Mouse (Mus musculus): ENCODE measurements around the gene Olfr457. TPM values are rescaled to one million over a fixed set of nuclear protein-coding genes. Genes with fewer than 3 reads are reported as not detected.
"Not testable (repeated sequence)": the region's sequence is repeated elsewhere in the genome, so short reads cannot be mapped to it uniquely, and the experiment has no call there.

The Olfr457 gene
- polyA plus RNA-seq (2016; fragmentation: Nextera tagmentation; extraction: Ambion mirVana): not detected in 2 replicates

DNA sequence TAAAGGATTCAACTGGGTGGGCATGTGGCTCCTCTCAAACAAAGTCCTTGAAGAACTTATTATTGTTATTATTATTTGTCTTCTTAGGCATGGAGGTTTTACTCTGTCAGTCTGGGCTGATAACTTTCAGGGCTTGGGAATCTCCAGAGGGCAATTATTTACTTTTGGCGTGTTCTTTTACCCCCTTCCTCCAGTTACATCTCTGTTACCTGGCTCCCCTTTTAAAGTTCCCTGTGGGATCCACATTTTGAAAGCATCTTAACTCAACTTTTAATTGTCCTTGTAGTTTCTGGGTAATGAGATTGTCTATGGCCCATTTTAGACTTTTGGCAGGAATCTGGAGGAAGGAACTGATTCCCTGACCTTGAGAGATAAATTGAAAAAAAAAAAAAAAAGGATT is at the start of gene Olfr457:
Olfr457 (minus strand) TSS at position 101 of the 400 bp plus-strand sequence.
- Histone ChIP-seq H3K9ac (no peak within 1 kb of the TSS), H3K4me3 (no peak within 1 kb of the TSS), H3K9me3 (replicated peaks) (no peaks in the 10 kb centered on the region), H3K27me3 (replicated peaks) (no peaks in the 10 kb centered on the region), H3K27ac (no peak within 1 kb of the TSS), H3K36me3 (no peaks in the 10 kb centered on the region), H3K4me2 (no peak within 1 kb of the TSS), H3K4me1 (no peaks in the 10 kb centered on the region)
- no peak for ATAC-seq
- WGBS (ENCODE audit: insufficient replicate concordance): 79% methylated on average over 1 of the region's 1 CpGs

DNA sequence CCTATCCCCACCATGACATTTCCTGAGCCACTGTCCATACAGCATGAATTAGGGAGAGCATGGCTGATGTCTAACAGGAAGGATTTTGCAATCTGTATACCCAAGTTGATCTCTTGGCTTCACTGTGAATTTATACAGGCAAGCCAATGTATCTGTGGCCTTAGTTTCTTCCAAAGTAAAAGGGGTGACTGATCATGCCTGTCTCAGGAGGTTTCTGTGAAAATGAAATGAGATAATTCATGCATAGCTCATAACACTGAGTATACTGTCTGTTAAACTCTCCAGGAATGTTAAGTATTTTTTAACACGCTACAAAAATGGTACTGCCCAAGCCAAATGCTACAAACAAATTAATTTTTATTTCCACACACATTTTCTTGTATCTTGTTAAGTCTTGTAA is 37.3 kb upstream of the Olfr457 start:
- Histone ChIP-seq H3K27me3 (replicated peaks) (no peaks in the 10 kb centered on the region), H3K4me3 (no peak overlapping the region), H3K36me3 (no peaks in the 10 kb centered on the region), H3K4me2 (no peak overlapping the region), H3K4me1 (no peaks in the 10 kb centered on the region), H3K9me3 (replicated peaks) (no peaks in the 10 kb centered on the region), H3K9ac (no peak overlapping the region), H3K27ac (no peak overlapping the region)
- no peak for ATAC-seq
- 64% methylated on average over 1 of the region's 1 CpGs for WGBS (ENCODE audit: insufficient replicate concordance)

DNA sequence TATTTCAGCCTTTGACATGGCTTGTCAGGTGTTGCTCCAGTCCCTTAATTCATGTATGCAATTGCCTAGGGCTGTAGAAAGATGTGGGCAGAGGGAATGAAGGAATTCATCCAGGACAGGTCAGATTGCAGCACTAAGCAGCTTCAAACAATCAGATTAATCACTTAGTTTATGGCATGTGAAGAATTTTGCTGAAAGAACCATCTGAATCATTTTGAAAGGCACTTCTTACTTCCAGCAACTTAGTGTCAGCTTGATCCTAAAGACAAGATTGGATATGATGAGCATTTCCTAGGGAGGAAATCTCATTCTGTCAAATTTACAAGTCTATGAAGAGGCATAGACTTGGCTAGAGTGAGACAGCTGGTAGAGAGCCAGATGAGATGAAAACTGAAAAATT is 33.2 kb upstream of the Olfr457 start:
- no peaks in the 10 kb centered on the region for H3K36me3 ChIP-seq
- H3K9me3 ChIP-seq (replicated peaks): no peaks in the 10 kb centered on the region
- no peaks in the 10 kb centered on the region for H3K27me3 ChIP-seq (replicated peaks)
- no peak overlapping the region for H3K9ac ChIP-seq
- H3K4me1 ChIP-seq: no peaks in the 10 kb centered on the region
- no peak overlapping the region for H3K4me3 ChIP-seq
- no peak for ATAC-seq
- no peak overlapping the region for H3K27ac ChIP-seq
- no peak overlapping the region for H3K4me2 ChIP-seq

DNA sequence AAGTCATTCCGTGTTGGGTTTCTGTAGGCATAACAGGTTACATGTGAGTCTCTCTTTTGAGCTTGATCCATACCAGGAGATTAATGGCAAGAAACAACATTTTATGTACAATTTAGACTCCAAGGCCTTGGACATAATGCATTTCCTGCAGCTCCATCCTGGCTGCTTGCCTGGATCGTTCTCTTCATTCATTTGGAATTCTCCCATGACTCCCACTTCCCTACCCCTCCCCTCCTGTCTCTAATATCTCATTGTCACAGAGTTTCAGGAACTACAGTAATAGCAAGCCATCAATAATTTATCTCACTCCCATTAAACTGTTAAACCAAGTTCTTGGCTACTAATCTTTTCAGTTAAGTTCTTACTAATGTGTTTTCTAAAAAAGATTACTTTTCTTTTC is 27.3 kb upstream of the Olfr457 start:
- Histone ChIP-seq H3K9ac (no peak overlapping the region), H3K4me3 (no peak overlapping the region), H3K9me3 (replicated peaks) (no peaks in the 10 kb centered on the region), H3K4me1 (no peaks in the 10 kb centered on the region), H3K36me3 (no peaks in the 10 kb centered on the region), H3K27ac (no peak overlapping the region), H3K27me3 (replicated peaks) (no peaks in the 10 kb centered on the region), H3K4me2 (no peak overlapping the region)
- 81% methylated on average over 2 of the region's 2 CpGs for WGBS (ENCODE audit: insufficient replicate concordance)
- ATAC-seq: no peak

DNA sequence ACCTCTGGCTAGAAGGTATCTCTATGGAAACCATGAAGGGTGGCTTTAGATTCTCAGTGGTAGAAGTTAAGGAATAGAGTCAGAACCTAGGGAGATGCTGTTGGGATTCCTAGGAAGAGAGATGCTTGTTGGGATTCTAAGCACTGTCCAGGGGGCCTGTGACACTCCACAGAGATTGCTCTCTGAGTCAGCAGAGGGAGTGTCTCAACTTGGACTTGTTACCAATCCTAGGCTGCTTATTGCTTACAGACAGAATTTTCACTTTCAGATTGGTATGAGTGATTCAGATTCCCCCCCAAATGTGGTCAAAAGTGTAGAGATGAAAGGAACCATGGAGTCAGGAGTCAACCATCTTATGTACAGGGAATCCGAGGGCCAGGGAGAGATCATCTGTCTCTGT is 13.6 kb upstream of the Olfr457 start:
- H3K36me3 ChIP-seq: no peaks in the 10 kb centered on the region
- no peaks in the 10 kb centered on the region for H3K27me3 ChIP-seq (replicated peaks)
- H3K9ac ChIP-seq: no peak overlapping the region
- no peaks in the 10 kb centered on the region for H3K4me1 ChIP-seq
- H3K4me2 ChIP-seq: no peak overlapping the region
- no peaks in the 10 kb centered on the region for H3K9me3 ChIP-seq (replicated peaks)
- H3K27ac ChIP-seq: no peak overlapping the region
- ATAC-seq: no peak
- 48% methylated on average over 1 of the region's 1 CpGs for WGBS (ENCODE audit: insufficient replicate concordance)
- no peak overlapping the region for H3K4me3 ChIP-seq

DNA sequence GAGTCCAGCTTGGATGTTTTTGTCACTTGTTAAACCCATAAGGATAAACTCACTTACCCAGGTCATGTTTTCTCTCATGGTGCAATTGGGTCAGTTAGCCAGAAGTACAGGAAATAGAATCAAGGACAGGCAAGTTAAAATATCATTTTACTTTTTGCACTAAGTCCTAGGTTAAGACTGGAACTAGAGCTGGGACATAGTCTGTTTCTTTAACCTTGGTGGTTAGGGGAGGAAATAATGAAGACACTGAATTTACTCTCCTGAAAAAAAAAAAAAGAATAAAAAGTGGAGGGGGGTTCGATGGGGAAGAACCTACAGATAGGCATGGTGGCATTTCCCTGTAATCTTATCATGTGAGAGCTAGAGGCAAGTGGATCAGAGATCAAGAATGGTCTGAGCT is 11.0 kb upstream of the Olfr457 start, which contains the start of gene Olfr456:
Olfr456 (minus strand) TSS at position 101 of the 400 bp plus-strand sequence.
- no peak within 1 kb of the TSS for H3K9ac ChIP-seq

DNA sequence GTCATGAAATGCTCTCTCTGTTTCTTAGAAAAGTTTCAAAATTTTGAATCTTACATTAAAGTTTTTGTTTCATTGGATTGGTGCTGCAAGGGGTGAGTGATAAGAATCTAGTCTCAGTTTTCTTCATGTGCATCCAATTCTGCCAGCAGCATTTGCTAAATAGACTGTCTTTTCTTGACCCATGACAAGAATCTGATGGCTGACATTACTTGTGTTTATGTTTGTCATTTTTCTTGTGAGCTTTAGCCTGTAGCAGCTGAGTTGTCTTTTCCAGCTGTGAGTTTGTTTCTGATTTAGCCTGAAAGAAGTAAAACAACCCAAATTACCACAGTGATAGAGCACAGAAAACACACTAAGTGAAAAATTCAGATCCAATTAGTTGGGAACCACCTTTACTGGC is 8.5 kb upstream of the Olfr457 start:
- no peak overlapping the region for H3K27ac ChIP-seq
- no peaks in the 10 kb centered on the region for H3K27me3 ChIP-seq (replicated peaks)
- no peaks in the 10 kb centered on the region for H3K9me3 ChIP-seq (replicated peaks)
- H3K9ac ChIP-seq: no peak overlapping the region
- no peak for ATAC-seq
- H3K4me2 ChIP-seq: no peak overlapping the region
- H3K4me3 ChIP-seq: no peak overlapping the region
- no peaks in the 10 kb centered on the region for H3K4me1 ChIP-seq
- no peaks in the 10 kb centered on the region for H3K36me3 ChIP-seq

More for the DNA sequence above, 11.0 kb upstream of the Olfr457 start, which contains the start of gene Olfr456:
- Histone ChIP-seq H3K4me1 (no peaks in the 10 kb centered on the region), H3K4me2 (no peak within 1 kb of the TSS), H3K27ac (no peak within 1 kb of the TSS), H3K36me3 (no peaks in the 10 kb centered on the region), H3K27me3 (replicated peaks) (no peaks in the 10 kb centered on the region), H3K9me3 (replicated peaks) (no peaks in the 10 kb centered on the region), H3K4me3 (no peak within 1 kb of the TSS)
- 56% methylated on average over 1 of the region's 1 CpGs for WGBS (ENCODE audit: insufficient replicate concordance)
- no peak for ATAC-seq

DNA sequence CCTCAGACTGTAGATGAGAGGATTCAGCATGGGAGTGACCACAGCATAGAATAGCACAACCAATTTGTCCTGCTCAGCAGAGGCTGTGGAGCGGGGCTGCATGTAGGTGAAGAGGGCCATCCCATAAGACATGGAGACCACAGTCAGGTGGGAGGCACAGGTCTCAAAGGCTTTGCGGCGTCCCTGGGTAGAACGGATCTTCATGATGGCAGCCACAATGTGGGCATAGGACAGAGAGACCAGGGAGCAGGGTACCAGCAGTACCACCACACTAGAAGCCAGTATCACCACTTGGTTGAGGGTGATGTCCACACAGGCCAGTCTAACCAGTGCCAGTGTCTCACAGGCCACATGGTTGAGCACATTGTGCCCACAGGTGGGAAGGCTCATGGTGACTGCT is 4.8 kb downstream of the Olfr457 start:
- not testable (repeated sequence) for ATAC-seq; H3K27me3 ChIP-seq (replicated peaks); H3K4me1 ChIP-seq; H3K9ac ChIP-seq; H3K27ac ChIP-seq; H3K36me3 ChIP-seq; H3K4me2 ChIP-seq; H3K9me3 ChIP-seq (replicated peaks); H3K4me3 ChIP-seq
- 80% methylated on average over 4 of the region's 4 CpGs for WGBS (ENCODE audit: insufficient replicate concordance)

DNA sequence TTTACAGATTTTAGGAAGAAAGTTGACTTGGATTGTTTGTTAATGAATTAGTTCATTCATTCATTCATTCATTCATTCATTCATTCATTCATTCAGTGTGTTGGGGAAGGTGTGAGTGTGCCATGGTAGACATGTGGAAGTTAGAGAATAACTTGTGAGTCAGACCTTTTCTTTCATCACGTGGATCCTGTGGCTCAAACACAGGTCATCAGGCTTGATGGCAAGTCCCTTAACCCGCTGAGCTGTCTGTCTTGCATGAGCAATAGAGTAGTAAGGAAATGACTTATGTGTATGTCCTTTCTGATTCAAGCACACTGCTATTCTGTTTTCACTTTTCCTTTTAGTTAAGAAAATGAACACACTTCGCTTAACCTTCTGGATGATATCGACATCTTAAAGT is 5.6 kb downstream of the Olfr457 start:
- 69% methylated on average over 4 of the region's 4 CpGs for WGBS (ENCODE audit: insufficient replicate concordance)
- Histone ChIP-seq H3K4me1 (no peaks in the 10 kb centered on the region), H3K9me3 (replicated peaks) (no peaks in the 10 kb centered on the region), H3K4me3 (no peak overlapping the region), H3K4me2 (no peak overlapping the region), H3K27ac (no peak overlapping the region), H3K36me3 (no peaks in the 10 kb centered on the region), H3K9ac (no peak overlapping the region), H3K27me3 (replicated peaks) (no peaks in the 10 kb centered on the region)
- no peak for ATAC-seq

DNA sequence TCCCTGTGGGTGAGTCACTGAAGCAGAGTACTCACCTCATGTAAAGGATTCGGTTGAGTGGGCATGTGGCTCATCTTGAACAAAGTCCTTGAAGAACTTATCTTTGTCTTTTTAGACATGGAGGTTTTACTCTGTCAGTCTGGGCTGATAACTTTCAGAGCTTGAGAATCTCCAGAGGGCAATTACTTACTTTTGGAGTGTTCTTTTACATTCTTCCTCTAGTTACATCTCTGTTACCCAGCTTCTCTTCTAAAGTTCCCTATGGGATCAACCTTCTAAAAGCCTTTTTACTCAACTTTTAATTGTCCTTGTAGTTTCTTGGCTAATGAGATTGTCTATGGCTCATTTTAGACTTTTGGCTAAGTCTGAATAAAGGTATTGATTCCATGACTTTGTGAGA is 11.0 kb downstream of the Olfr457 start, which contains the start of gene Olfr458:
Olfr458 (minus strand) TSS at position 101 of the 400 bp plus-strand sequence.
- no peaks in the 10 kb centered on the region for H3K36me3 ChIP-seq
- H3K27ac ChIP-seq: no peak within 1 kb of the TSS
- ATAC-seq: no peak
- no peak within 1 kb of the TSS for H3K9ac ChIP-seq
- no peak within 1 kb of the TSS for H3K4me3 ChIP-seq
- WGBS (ENCODE audit: insufficient replicate concordance): 55% methylated on average over 1 of the region's 1 CpGs
- no peaks in the 10 kb centered on the region for H3K9me3 ChIP-seq (replicated peaks)
- H3K27me3 ChIP-seq (replicated peaks): no peaks in the 10 kb centered on the region
- no peak within 1 kb of the TSS for H3K4me2 ChIP-seq
- no peaks in the 10 kb centered on the region for H3K4me1 ChIP-seq

DNA sequence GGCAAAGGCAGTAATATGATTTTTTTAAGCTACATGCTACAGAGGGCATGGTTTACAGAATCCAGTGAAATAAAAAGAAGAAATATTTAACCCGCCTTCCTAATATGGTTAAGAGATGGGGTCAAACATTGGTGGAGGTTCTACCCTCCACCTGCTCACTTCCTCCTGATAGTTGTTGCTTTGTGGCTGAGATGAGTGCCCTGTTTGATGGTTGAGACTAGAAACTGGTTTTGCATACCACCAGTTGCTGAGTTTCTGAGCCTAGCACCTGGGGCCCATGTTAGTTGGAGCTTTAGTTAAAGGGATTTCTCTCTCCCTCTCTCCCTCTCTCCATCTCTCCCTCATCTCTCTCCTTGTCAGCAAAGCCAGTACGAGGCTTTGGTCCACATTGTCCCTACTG is 28.8 kb downstream of the Olfr457 start:
- Histone ChIP-seq H3K9me3 (replicated peaks) (no peaks in the 10 kb centered on the region), H3K9ac (no peak overlapping the region), H3K4me1 (no peaks in the 10 kb centered on the region), H3K36me3 (no peaks in the 10 kb centered on the region), H3K4me2 (no peak overlapping the region), H3K27ac (no peak overlapping the region), H3K4me3 (no peak overlapping the region), H3K27me3 (replicated peaks) (no peaks in the 10 kb centered on the region)
- no peak for ATAC-seq
- 48% methylated on average over 2 of the region's 2 CpGs for WGBS (ENCODE audit: insufficient replicate concordance)

DNA sequence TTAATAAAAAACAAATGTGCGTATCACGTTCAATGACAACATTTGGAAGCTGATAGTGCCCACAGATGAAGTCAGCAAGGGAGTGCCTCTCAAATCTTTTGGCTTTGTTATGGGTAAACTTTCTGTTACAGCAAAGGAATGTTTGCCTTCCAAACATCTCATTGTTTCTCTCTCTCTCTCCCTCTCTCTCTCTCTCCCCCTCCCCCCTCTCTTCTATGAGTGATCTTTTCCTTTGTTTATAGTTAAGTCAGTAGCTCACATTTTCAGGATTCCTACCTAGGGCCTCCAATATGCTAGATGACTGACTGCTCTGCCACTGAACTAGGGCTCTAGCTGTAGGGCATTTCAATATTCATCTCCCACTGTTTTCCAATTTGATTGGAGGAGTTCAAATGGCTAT is 31.6 kb downstream of the Olfr457 start:
- Histone ChIP-seq H3K4me2 (no peak overlapping the region), H3K4me1 (no peaks in the 10 kb centered on the region), H3K36me3 (no peaks in the 10 kb centered on the region), H3K9me3 (replicated peaks) (no peaks in the 10 kb centered on the region), H3K4me3 (no peak overlapping the region), H3K27me3 (replicated peaks) (no peaks in the 10 kb centered on the region), H3K27ac (no peak overlapping the region), H3K9ac (no peak overlapping the region)
- ATAC-seq: no peak
- WGBS (ENCODE audit: insufficient replicate concordance): 62% methylated on average over 2 of the region's 2 CpGs

DNA sequence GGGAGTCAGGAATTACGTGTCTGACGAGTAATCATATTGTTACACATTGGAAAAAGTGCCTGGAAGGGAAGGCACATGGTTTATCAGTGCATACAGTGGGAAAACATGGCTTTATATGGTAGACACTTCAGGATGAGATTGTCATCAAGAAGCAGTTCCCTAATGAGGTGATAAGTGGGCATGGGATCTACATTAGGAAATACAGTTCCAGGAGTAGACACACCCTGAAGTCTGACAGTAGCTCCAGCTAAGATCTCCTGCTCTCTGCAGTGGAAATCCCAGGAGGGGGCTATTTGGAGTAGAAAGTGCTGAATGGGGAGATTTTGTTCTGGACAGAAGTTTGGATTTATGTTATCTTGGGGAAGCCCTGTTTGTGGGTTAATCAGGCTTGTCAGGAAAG is 34.7 kb downstream of the Olfr457 start:
- WGBS (ENCODE audit: insufficient replicate concordance): 36% methylated on average over 2 of the region's 2 CpGs
- Histone ChIP-seq H3K4me2 (no peak overlapping the region), H3K27me3 (replicated peaks) (no peaks in the 10 kb centered on the region), H3K27ac (no peak overlapping the region), H3K4me1 (no peaks in the 10 kb centered on the region), H3K36me3 (no peaks in the 10 kb centered on the region), H3K9ac (no peak overlapping the region), H3K9me3 (replicated peaks) (no peaks in the 10 kb centered on the region), H3K4me3 (no peak overlapping the region)
- ATAC-seq: no peak

Measured in liver, embryonic 12.5 days (tissue).